Mouse (Mus musculus) CH12.LX (cell line): ENCODE measurements at regions not wholly inside any gene's neighbourhood (a gene's known extent, or its start where the extent isn't known, plus 50 kb on each side); places are given as distances from the start of the nearest gene placed in this dataset.

Source experiments
- DNase-seq: peaks from one replicate; pipeline ENCODE4 v3.0.0-alpha.2; 2013; ENCODE audit errors: extremely low read depth
- H3K27ac ChIP-seq: 2 replicates; pipeline ENCODE4 v1.5.1; 2012; ENCODE audit warnings: low read depth, mild to moderate bottlenecking, control low read depth, moderate library complexity; ENCODE audit not compliant: insufficient read depth
- H3K27me3 ChIP-seq: replicated peaks from 2 replicates; pipeline ENCODE3; 2012; ENCODE audit warnings: inconsistent platforms
- H3K36me3 ChIP-seq, 2 experiments: replicated peaks in 1 of 2; 2 replicates each; pipeline versions ENCODE3 to v1.6.1; 2012; ENCODE audit warnings: inconsistent platforms in 1 of 2, low read length in 1 of 2, mild to moderate bottlenecking in 1 of 2, mixed read lengths in 1 of 2, moderate library complexity in 1 of 2; ENCODE audit not compliant: control insufficient read depth in 1 of 2, insufficient read depth in 1 of 2
- H3K4me1 ChIP-seq, 2 experiments: 2 replicates each; pipeline ENCODE4 v1.6.1; 2012; ENCODE audit warnings: inconsistent platforms in 1 of 2, moderate library complexity in 1 of 2; ENCODE audit not compliant: insufficient read depth in 2 of 2, control insufficient read depth in 1 of 2
- H3K4me2 ChIP-seq: 2 replicates; pipeline ENCODE4 v1.6.1; 2012; ENCODE audit warnings: low read depth, mild to moderate bottlenecking, control low read depth; ENCODE audit not compliant: poor library complexity, insufficient read depth, severe bottlenecking
- H3K4me3 ChIP-seq, 3 experiments: fragments of 150-350 bp in 1 of 3; sonication (generic) in 1 of 3; replicated peaks in 1 of 3; 2 replicates each; pipeline versions ENCODE3 to v1.5.1; 2011 to 2012; ENCODE audit warnings: low read depth in 2 of 3, low read length in 2 of 3, mild to moderate bottlenecking in 2 of 3, moderate library complexity in 2 of 3, control low read depth in 1 of 3, improper control_type of control experiment in 1 of 3, inconsistent platforms in 1 of 3, mixed read lengths in 1 of 3; ENCODE audit not compliant: poor library complexity in 1 of 3
- H3K79me2 ChIP-seq: replicated peaks from 2 replicates; pipeline ENCODE4 v1.6.1; 2012; ENCODE audit warnings: mild to moderate bottlenecking, moderate library complexity; ENCODE audit not compliant: control insufficient read depth, poor library complexity, insufficient read depth, severe bottlenecking; ENCODE audit errors: extremely low read depth
- H3K9ac ChIP-seq: 2 replicates; pipeline ENCODE4 v1.6.1; 2012; ENCODE audit warnings: low read depth, mild to moderate bottlenecking, control low read depth, moderate library complexity; ENCODE audit not compliant: insufficient read depth
- H3K9me3 ChIP-seq: replicated peaks from 2 replicates; pipeline ENCODE3; 2012; ENCODE audit warnings: low read length, inconsistent platforms, mixed read lengths
- BHLHE40 ChIP-seq: IDR thresholded peaks from 2 replicates; pipeline ENCODE4 v1.6.1; 2011; ENCODE audit warnings: mild to moderate bottlenecking, low read depth, low read length, improper control_type of control experiment
- CHD1 ChIP-seq: IDR thresholded peaks from 2 replicates; pipeline ENCODE4 v1.6.1; 2012; ENCODE audit warnings: low read depth, low read length, improper control_type of control experiment, inconsistent platforms
- CHD2 ChIP-seq: IDR thresholded peaks from 2 replicates; pipeline ENCODE4 v1.6.1; 2011; ENCODE audit warnings: low read length, improper control_type of control experiment
- CTCF ChIP-seq, 2 experiments: IDR thresholded peaks in 1 of 2; conservative IDR thresholded peaks in 1 of 2; 2 replicates each; pipeline ENCODE4 v1.5.1; 2011 to 2012; ENCODE audit warnings: low read depth in 2 of 2, low read length in 2 of 2, improper control_type of control experiment in 1 of 2, inconsistent platforms in 1 of 2, mild to moderate bottlenecking in 1 of 2, moderate library complexity in 1 of 2
- ELF1 ChIP-seq: IDR thresholded peaks from 2 replicates; pipeline ENCODE4 v1.6.1; 2014; ENCODE audit warnings: low read depth, mild to moderate bottlenecking, inconsistent platforms, low read length, improper control_type of control experiment
- EP300 ChIP-seq: IDR thresholded peaks from 2 replicates; pipeline ENCODE4 v1.6.1; 2011; ENCODE audit warnings: low read length, improper control_type of control experiment
- ETS1 ChIP-seq: conservative IDR thresholded peaks from 2 replicates; pipeline ENCODE4 v1.6.1; 2012; ENCODE audit warnings: low read depth, mild to moderate bottlenecking, inconsistent platforms, low read length, improper control_type of control experiment, moderate library complexity
- IRF4 ChIP-seq: IDR thresholded peaks from 2 replicates; pipeline ENCODE4 v1.6.1; 2014; ENCODE audit warnings: low read depth, mild to moderate bottlenecking, inconsistent platforms, low read length, improper control_type of control experiment
- JUND ChIP-seq: conservative IDR thresholded peaks from 2 replicates; pipeline ENCODE4 v1.6.1; 2011; ENCODE audit warnings: low read depth, low read length, improper control_type of control experiment
- KAT2A ChIP-seq: IDR thresholded peaks from 2 replicates; pipeline ENCODE4 v1.6.1; 2012; ENCODE audit warnings: low read length, improper control_type of control experiment, inconsistent platforms; ENCODE audit not compliant: insufficient replicate concordance
- MAFK ChIP-seq: IDR thresholded peaks from 2 replicates; pipeline ENCODE4 v1.6.1; 2011; ENCODE audit warnings: low read length, improper control_type of control experiment; ENCODE audit not compliant: insufficient replicate concordance
- MAX ChIP-seq: IDR thresholded peaks from 2 replicates; pipeline ENCODE4 v1.6.1; 2011; ENCODE audit warnings: low read length, improper control_type of control experiment
- MXI1 ChIP-seq: IDR thresholded peaks from 2 replicates; pipeline ENCODE4 v1.6.1; 2011; ENCODE audit warnings: mild to moderate bottlenecking, low read depth, low read length, improper control_type of control experiment
- MYC ChIP-seq: IDR thresholded peaks from 2 replicates; pipeline ENCODE4 v1.6.1; 2011; ENCODE audit warnings: low read depth, mild to moderate bottlenecking, improper control_type of control experiment, low read length
- NELFE ChIP-seq: IDR thresholded peaks from 2 replicates; pipeline ENCODE4 v1.6.1; 2011; ENCODE audit warnings: low read depth, low read length, improper control_type of control experiment
- NRF1 ChIP-seq: IDR thresholded peaks from 2 replicates; pipeline ENCODE4 v1.6.1; 2014; ENCODE audit warnings: low read depth, mild to moderate bottlenecking, inconsistent platforms, low read length, improper control_type of control experiment, moderate library complexity
- PAX5 ChIP-seq: IDR thresholded peaks from 2 replicates; pipeline ENCODE4 v1.6.1; 2012; ENCODE audit warnings: low read length, inconsistent platforms, mixed read lengths
- POLR2A ChIP-seq: IDR thresholded peaks from 2 replicates; pipeline ENCODE4 v1.6.1; 2011; ENCODE audit warnings: low read depth, mild to moderate bottlenecking, improper control_type of control experiment, low read length
- POLR2AphosphoS2 ChIP-seq: IDR thresholded peaks from 2 replicates; pipeline ENCODE4 v1.6.1; 2011; ENCODE audit warnings: low read depth, low read length, improper control_type of control experiment
- SIN3A ChIP-seq: IDR thresholded peaks from 2 replicates; pipeline ENCODE4 v1.6.1; 2012; ENCODE audit warnings: low read length, improper control_type of control experiment, inconsistent platforms
- SMC3 ChIP-seq: IDR thresholded peaks from 2 replicates; pipeline ENCODE4 v1.6.1; 2011; ENCODE audit warnings: low read depth, low read length, improper control_type of control experiment
- TBP ChIP-seq: conservative IDR thresholded peaks from 2 replicates; pipeline ENCODE4 v1.6.1; 2011; ENCODE audit warnings: low read depth, low read length, improper control_type of control experiment
- TCF12 ChIP-seq: IDR thresholded peaks from 2 replicates; pipeline ENCODE4 v1.6.1; 2014; ENCODE audit warnings: low read depth, mild to moderate bottlenecking, inconsistent platforms, low read length, improper control_type of control experiment
- UBTF ChIP-seq: IDR thresholded peaks from 2 replicates; pipeline ENCODE4 v1.6.1; 2012; ENCODE audit warnings: low read depth, mild to moderate bottlenecking, inconsistent platforms, low read length, improper control_type of control experiment, moderate library complexity
- USF1 ChIP-seq: IDR thresholded peaks from 2 replicates; pipeline ENCODE4 v1.6.1; 2014; ENCODE audit warnings: low read depth, mild to moderate bottlenecking, inconsistent platforms, low read length, improper control_type of control experiment
- USF2 ChIP-seq: conservative IDR thresholded peaks from 2 replicates; pipeline ENCODE4 v1.6.1; 2011; ENCODE audit warnings: low read depth, low read length, improper control_type of control experiment
- ZC3H11A ChIP-seq: IDR thresholded peaks from 2 replicates; pipeline ENCODE4 v1.6.1; 2012; ENCODE audit warnings: low read depth, mild to moderate bottlenecking, inconsistent platforms, low read length, improper control_type of control experiment
- ZKSCAN1 ChIP-seq: IDR thresholded peaks from 2 replicates; pipeline ENCODE4 v1.6.1; 2012; ENCODE audit warnings: low read depth, inconsistent platforms, low read length, improper control_type of control experiment, borderline replicate concordance
- ZMIZ1 ChIP-seq: IDR thresholded peaks from 2 replicates; pipeline ENCODE4 v1.6.1; 2012; ENCODE audit warnings: low read depth, mild to moderate bottlenecking, inconsistent platforms, low read length, improper control_type of control experiment
- ZNF384 ChIP-seq: IDR thresholded peaks from 2 replicates; pipeline ENCODE4 v1.6.1; 2012; ENCODE audit warnings: low read depth, low read length, improper control_type of control experiment, inconsistent platforms
- dilution Hi-C: fragments of 300-500 bp; cut with MboI; formaldehyde crosslinking; loops from 2 replicates; pipeline ENCODE4 v1.14.3; 2020; ENCODE audit warnings: low sequenced_read_pairs; ENCODE audit not compliant: extremely low pct_unique_long_range_greater_than_20kb, extremely low pct_ligation_motif_present
- in situ Hi-C: fragments of 300-500 bp; cut with MboI; formaldehyde crosslinking; loops from 3 replicates; pipeline ENCODE4 v1.14.3; 2019; ENCODE audit warnings: low sequenced_read_pairs, low pct_ligation_motif_present, low pct_unique_long_range_greater_than_20kb, mixed read lengths

DNA sequence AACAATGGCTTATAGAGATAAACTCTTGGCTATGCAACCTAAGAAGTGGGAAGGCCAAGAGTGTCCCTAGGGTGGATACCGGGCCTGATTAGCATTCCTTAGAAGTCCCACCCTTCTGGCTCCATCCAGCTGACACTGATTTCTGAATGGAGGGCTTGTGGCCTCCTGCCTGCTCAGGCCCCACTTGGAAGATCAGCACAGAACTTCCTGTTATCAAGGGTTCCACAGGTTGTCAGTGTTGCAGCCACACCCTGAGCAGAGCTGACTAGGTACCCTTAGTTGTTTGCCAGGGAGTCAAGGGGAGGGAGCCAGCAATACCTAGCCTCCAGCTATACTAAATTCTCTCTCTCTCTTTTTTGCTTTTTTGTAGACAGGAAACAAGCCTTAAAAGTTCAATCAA, 164.1 kb upstream of the Olig3 start:
- in situ Hi-C loops (no loop called here), dilution Hi-C loops (no loop called here)
- H3K79me2 ChIP-seq = no peaks in the 10 kb centered on the region

DNA sequence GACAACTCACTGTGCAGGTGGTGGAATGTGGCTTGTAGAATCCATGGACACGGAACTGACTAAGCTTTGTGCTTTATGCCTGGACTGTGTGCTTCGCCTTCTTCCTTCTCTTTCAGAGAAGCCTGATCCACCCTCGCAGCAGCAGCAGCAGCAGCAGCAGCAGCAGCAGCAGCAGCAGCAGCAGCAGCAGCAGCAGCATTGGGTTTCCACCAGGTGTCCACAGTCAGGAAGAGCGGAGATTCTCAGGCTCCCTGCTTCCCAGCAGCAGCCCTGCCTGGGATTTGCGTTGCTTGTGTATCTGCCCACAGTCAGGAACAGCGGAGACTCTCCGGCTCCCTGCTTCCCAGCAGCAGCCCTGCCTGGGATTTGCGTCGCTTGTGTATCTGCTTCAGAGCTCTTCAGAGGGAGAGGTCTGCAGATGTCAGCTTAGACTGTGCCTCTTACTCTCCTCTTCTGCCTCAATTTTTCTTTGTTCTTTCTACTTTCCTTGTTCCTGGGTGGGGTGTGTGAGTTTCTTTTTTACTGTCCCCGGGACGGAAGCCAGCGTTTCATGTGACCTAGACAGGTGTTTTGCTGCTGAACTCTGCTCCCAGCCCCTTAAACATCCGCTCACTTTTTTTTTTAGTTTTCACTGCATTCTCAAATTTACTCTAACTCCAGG, 168.1 kb upstream of the Olig3 start:
- Histone ChIP-seq H3K27me3 (no peaks in the 10 kb centered on the region), H3K27ac (no peak overlapping the region), H3K79me2 (no peaks in the 10 kb centered on the region), H3K9me3 (peaks cover 4% of the 10 kb centered on the region), H3K4me2 (peak overlapping the region; percentile 55), H3K4me3 (peak overlapping the region; percentile 46 to 54 (median 50)), H3K36me3 (no peaks in the 10 kb centered on the region), H3K4me1 (peaks cover 17 to 68% of the 10 kb centered on the region in 2 experiments), H3K9ac (peak overlapping the region; percentile 2)
- peak; percentile 40 for DNase-seq
- dilution Hi-C loops (no loop called here), in situ Hi-C loops (loop anchor here (5.0 to 10.0 kb wide), 3 partner anchors 171 to 271 kb away; partner anchors contain the start of gene Tnfaip3)
- TF ChIP-seq PAX5 = no peak
- no peak for TF ChIP-seq POLR2A
- no peak for TF ChIP-seq KAT2A
- TF ChIP-seq ETS1 = peak; percentile 39; the same call in 1 of the 2 replicates
- TF ChIP-seq BHLHE40 = peak; percentile 88
- TF ChIP-seq MXI1 = no peak
- no peak for TF ChIP-seq SMC3
- no peak for TF ChIP-seq MAFK
- no peak for TF ChIP-seq MAX
- peak; percentile 11; the same call in 1 of the 2 replicates for TF ChIP-seq USF1
- no peak for TF ChIP-seq USF2
- peak; percentile 63; the same call in 1 of the 2 replicates for TF ChIP-seq TCF12
- 0 out of 2 replicates have a peak, but pooled peaks have one; percentile 38 for TF ChIP-seq SIN3A
- TF ChIP-seq IRF4 = peak; percentile 79
- TF ChIP-seq JUND = no peak
- TF ChIP-seq UBTF = no peak
- no peak for TF ChIP-seq CHD2
- peak; percentile 88 for TF ChIP-seq ZNF384
- no peak for TF ChIP-seq ZC3H11A
- no peak for TF ChIP-seq NELFE
- TF ChIP-seq ELF1 = peak; percentile 5; the same call in 1 of the 2 replicates
- TF ChIP-seq CHD1 = no peak
- no peak for TF ChIP-seq POLR2AphosphoS2
- no peak for TF ChIP-seq TBP
- TF ChIP-seq EP300 = peak; percentile 43; the same call in 1 of the 2 replicates
- no peak for TF ChIP-seq NRF1
- no peak for TF ChIP-seq ZMIZ1
- TF ChIP-seq ZKSCAN1 = no peak
- no peak for TF ChIP-seq MYC
- no peak for TF ChIP-seq CTCF (conservative IDR thresholded peaks at IDR 0.05 in 1 of 2, IDR thresholded peaks at IDR 0.05 in 1 of 2; ENCODE audit: low read depth in 2 of 2, low read length in 2 of 2)

More for the DNA sequence above, 164.1 kb upstream of the Olig3 start:
- no peak overlapping the region for H3K4me3 ChIP-seq
- H3K4me2 ChIP-seq = no peak overlapping the region
- no peaks in the 10 kb centered on the region for H3K36me3 ChIP-seq
- H3K27ac ChIP-seq = no peak overlapping the region
- DNase-seq = no peak
- H3K9me3 ChIP-seq = no peaks in the 10 kb centered on the region
- peaks cover 17 to 57% of the 10 kb centered on the region in 2 experiments for H3K4me1 ChIP-seq
- H3K27me3 ChIP-seq = no peaks in the 10 kb centered on the region
- TF ChIP-seq ETS1 (no peak), ZC3H11A (no peak), NRF1 (no peak), JUND (no peak), BHLHE40 (no peak), TCF12 (no peak), MAX (no peak), TBP (no peak), ZKSCAN1 (no peak), POLR2A (no peak)
- TF ChIP-seq, all 38 proteins: peak for 0
- no peak overlapping the region for H3K9ac ChIP-seq
